Mouse (Mus musculus) midbrain, embryonic 13.5 days (tissue): ENCODE data around the gene Tssk6. TPM values are rescaled to one million over a fixed set of nuclear protein-coding genes. Genes with fewer than 3 reads are reported as not detected.

Experiments used
- polyA plus RNA-seq: library from polyadenylated mRNA; unstranded; fragments of >200 nt; fragmentation: Nextera tagmentation; extraction: Ambion mirVana; gene quantifications from 2 replicates; pipeline ENCODE4 v1.2.1, GENCODE M21; 2015

Tssk6 gene
- polyA plus RNA-seq, 1 experiment from 2014 or later, result 4.1 TPM

Other genes starting within 250 kb of the Tssk6 start
- gene Zfp964, start 247.7 kb upstream of the Tssk6 start, polyA plus RNA-seq, result 2.3 and 2.4 TPM in 2 replicates
- gene Zfp869, start 191.5 kb upstream of the Tssk6 start, polyA plus RNA-seq, result 28.4 and 28.8 TPM in 2 replicates
- gene Zfp963, start 152.2 kb upstream of the Tssk6 start, polyA plus RNA-seq, result 9.2 and 10.2 TPM in 2 replicates
- 0.24 and 1.1 TPM in 2 replicates for gene Gm20422, start 127.3 kb upstream of the Tssk6 start, polyA plus RNA-seq
- gene Atp13a1, start 111.0 kb upstream of the Tssk6 start, polyA plus RNA-seq, result 46.6 and 49.0 TPM in 2 replicates
- gene Zfp866, start 111.0 kb upstream of the Tssk6 start, polyA plus RNA-seq, result 49.1 and 51.7 TPM in 2 replicates
- gene Gmip, start 93.5 kb upstream of the Tssk6 start, polyA plus RNA-seq, result 31.8 and 37.0 TPM in 2 replicates
- 0.58 and 0.64 TPM in 2 replicates for gene Lpar2, start 79.8 kb upstream of the Tssk6 start, polyA plus RNA-seq
- 59.2 and 65.0 TPM in 2 replicates for gene Pbx4, start 69.7 kb upstream of the Tssk6 start, polyA plus RNA-seq
- 2.1 TPM in 2 replicates for gene Cilp2, start 14.5 kb upstream of the Tssk6 start, polyA plus RNA-seq
- gene Ndufa13, start 374 bp downstream of the Tssk6 start, polyA plus RNA-seq, result 174 and 181 TPM in 2 replicates
- 9.1 and 10.8 TPM in 2 replicates for gene Yjefn3, start 528 bp downstream of the Tssk6 start, polyA plus RNA-seq
- gene Gatad2a, start 94.2 kb downstream of the Tssk6 start, polyA plus RNA-seq, result 26.0 and 27.7 TPM in 2 replicates
- 83.9 and 87.6 TPM in 2 replicates for gene Mau2, start 140.6 kb downstream of the Tssk6 start, polyA plus RNA-seq
- gene Sugp1, start 140.6 kb downstream of the Tssk6 start, polyA plus RNA-seq, result 62.1 and 65.1 TPM in 2 replicates
- gene Tm6sf2, start 170.7 kb downstream of the Tssk6 start, polyA plus RNA-seq, result 1.8 TPM in 2 replicates
- gene Hapln4, start 181.3 kb downstream of the Tssk6 start, polyA plus RNA-seq, result 0.39 and 0.40 TPM in 2 replicates
- gene Ncan, start 218.7 kb downstream of the Tssk6 start, polyA plus RNA-seq, result 139 and 146 TPM in 2 replicates
- gene Nr2c2ap, start 229.1 kb downstream of the Tssk6 start, polyA plus RNA-seq, result 27.2 and 30.4 TPM in 2 replicates
- gene Rfxank, start 237.0 kb downstream of the Tssk6 start, polyA plus RNA-seq, result 12.5 and 13.4 TPM in 2 replicates
- gene Borcs8, start 237.3 kb downstream of the Tssk6 start, polyA plus RNA-seq, result 53.0 and 56.5 TPM in 2 replicates
- 0.26 and 0.59 TPM in 2 replicates for gene Mef2b, start 237.5 kb downstream of the Tssk6 start, polyA plus RNA-seq